Mouse (Mus musculus) T-helper 2 cell (primary cell): ENCODE results near the gene Mast3.

Source experiments
- in situ Hi-C: fragments of 300-600 bp; cut with MboI, MseI; formaldehyde crosslinking; loops from one replicate; pipeline ENCODE4 v1.15.1; 2025; ENCODE audit warnings: high pct_unique_total_duplicates

Mast3 gene

DNA sequence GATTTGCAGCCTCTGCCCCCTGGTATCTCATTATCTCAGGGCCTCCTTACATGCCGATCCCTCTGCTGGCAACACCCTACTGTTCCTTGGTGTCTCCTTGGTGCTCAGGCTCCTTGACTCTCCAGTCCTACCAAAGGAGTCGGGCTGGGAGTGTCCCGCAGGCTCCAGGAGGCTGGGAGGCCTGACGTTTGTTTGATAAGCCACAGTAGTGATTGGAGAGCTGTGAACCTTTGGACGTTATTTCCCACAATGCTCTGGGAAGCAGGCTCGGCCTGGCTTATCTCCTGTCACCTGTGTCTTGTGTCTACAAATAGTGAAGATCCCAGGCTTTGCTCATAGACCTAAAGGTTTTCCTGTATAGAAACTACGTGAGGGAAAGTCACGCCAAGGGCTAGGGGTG is 40.8 kb downstream of the Mast3 start:
- in situ Hi-C loops, result no loop called here

DNA sequence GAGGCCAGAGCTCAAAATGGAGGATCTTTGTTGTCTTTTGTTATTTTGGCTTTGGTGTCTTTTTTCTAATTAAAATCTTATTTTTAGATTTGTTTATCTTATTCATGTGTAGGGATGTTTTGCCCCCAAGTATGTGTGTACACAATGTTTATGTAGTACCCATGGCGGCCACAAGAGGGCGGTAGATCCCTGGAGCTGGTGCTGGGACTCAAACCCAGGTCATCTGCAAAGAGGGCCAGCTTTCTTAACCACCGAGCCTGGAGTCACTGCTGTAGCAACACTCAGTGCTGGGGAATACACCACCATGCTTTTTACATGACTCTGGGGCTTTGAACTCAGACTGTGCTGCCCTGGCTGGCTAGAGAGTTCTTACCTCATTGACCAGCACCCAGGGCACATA is 41.5 kb downstream of the Mast3 start:
- in situ Hi-C loops, result no loop called here

DNA sequence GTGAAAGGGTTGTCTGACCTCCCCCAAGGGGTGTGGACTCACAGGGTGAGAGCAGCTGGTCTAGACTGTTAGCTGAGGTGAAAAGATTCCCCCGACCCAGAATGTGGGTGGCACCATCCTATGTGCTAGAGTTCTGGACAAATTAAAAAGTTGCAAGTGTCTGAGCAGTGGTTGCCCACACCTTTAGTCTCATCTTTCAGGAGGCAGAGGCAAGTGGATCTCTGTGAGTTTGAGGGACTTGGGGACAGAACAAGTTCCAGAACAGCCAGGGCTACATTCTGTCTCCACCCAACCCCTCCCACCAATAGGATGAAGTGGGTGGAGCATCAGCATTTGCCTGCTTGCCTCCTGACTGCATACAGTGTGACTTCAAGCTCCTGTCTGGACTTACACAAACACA is 42.7 kb downstream of the Mast3 start:
- in situ Hi-C loops, result no loop called here

DNA sequence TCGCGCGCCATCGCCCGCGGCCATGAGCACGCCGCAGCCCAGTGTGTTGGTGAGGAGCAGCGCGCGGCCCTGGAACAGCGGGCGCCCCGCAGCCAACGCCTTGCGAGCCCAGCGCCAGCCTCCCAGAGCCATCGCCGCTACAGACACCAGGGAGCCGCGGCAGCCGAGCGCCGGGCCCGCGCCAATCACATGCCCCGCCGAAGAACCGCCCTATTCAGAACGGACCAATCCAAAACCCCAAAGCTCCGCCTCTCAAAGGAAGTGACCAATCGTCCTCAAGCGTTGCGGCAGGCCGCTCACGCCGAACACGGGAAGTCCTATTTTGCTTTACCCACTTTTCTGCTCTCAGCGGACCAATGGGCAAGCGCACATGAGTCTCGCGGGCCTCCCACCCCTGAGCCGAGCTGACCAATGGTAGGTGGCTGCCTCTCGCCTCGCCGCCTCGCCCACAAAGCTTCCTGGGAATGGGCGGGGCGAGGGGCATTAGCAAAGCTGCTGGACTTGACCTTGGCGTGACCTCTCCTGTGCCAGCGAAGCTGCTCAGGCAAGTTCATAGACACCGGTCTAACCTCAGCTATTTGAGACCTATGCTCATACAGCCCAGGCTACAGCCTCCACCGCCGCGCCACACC is 44.0 kb downstream of the Mast3 start, which contains the start of gene Mpv17l2:
Gene Mpv17l2 (minus strand): TSS at position 172 of the 632 bp plus-strand sequence.
- in situ Hi-C loops, result no loop called here

DNA sequence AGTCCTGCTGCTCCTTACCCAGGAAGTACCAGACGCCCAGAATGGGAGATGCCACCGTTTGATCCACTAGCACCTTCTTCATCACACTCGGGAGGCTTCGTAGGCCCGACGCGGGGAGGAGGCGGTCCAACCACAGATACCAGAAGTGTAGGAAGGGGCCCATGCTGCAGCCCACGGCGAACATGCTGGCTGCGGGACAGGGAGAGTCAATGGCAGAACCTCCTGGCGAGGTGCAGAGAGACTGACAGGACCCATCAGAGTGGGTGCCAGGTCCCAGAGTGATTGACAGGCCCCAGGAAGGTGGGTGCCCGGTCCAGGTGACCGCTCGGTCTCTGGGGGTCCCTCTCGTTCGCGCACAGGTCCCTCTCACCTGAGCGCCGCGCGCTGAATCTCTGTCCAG is 44.5 kb downstream of the Mast3 start:
- in situ Hi-C loops, result no loop called here

DNA sequence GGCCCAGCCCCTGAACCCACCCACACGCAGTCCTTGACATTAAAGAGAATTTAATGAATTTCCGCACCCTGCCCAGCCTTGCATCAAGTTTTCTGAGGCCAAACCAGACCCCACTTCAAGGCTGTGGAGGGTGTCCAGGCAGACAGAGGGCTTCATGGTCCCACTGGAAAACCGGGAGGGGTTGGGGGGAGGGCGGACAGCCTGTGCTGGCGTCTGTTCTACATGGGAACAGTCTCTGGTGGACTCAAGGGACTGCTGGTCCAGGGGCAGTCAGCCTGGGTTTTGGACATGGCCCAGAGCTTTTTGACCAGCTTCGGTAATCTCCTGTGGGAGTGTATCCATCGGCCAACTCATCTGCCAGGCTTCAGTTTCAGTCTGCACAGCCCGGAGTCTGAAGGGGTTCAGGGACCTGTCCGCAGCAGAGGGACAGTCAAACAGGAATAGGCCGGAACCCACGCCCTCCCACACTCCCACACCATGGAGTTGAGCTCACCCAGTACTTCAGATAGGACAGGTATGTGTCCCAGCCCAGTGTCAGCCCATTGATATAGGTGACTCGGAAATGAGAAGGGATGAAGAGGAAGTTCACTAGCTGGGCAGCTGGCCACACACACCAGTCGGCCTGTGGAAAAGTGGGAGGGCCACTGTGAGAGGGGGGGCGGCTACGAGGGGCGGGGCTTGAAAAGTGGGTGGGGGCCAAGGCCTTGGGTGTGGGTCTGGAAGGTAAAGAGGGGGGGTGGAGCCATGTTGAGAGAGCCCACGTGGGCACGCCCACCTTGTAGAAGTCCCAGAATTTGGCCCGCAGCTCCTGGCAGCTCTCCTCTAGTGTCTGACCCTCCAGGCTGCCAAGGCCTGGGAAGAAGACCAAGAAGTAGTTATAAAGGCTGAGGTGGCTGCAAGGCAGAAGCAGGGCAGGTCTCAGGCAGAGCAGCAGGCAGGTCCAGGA is 46.0 kb downstream of the Mast3 start:
- in situ Hi-C loops, result loop anchor here (10.0 kb wide), 1 partner anchor 394 kb away; no protein-coding TSS in a partner anchor

DNA sequence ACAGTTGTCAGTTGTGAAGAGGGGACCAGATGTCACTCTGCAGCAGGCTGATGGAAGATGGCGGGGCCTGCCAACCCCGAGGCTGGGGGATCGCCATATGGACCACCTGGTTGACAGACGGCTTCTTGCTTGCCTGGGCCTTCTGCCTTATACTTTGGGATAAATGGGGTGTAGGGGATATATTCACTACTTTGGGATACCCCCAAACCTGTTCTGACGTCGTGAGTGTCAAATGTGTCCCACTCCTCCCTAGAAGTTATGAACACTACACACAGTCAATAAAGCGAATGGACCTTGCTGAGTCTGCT is 46.6 kb downstream of the Mast3 start:
- in situ Hi-C loops, result loop anchor here (10.0 kb wide), 1 partner anchor 393 kb away; no protein-coding TSS in a partner anchor

DNA sequence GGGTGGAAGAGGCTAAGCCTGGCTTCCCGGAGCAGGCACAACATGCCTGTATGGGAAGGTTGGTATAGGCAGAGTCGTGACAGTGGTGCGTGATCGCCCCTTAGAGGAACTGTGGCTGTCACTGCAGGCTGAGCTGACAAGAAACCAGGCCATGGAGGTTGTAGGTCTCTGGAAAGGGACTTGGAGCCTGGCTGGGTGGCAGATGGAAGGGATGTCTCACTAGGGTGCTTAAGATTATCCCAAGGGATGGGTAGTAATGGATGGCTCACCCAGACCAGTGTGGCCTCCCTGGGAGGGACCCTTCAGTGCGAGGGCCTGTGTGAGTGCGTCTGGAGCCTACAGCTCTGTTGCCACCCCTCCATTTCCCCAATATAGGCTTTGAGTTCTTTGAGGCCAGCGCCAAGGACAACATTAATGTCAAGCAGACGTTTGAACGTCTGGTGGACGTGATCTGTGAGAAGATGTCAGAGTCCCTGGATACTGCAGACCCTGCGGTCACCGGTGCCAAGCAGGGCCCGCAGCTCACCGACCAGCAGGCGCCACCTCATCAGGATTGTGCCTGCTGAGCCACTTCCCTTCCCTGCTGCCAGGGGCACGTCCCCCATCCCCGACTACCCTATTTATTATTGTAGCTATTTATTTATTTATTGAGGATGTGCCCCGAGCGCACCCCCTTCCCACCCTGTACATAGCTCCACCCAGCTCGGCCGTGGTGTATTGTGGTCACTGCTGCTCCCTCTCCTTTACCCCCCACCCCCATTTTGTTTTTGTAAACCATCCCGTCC is 47.1 kb downstream of the Mast3 start:
- in situ Hi-C loops, result loop anchor here (10.0 kb wide), 1 partner anchor 393 kb away; no protein-coding TSS in a partner anchor

DNA sequence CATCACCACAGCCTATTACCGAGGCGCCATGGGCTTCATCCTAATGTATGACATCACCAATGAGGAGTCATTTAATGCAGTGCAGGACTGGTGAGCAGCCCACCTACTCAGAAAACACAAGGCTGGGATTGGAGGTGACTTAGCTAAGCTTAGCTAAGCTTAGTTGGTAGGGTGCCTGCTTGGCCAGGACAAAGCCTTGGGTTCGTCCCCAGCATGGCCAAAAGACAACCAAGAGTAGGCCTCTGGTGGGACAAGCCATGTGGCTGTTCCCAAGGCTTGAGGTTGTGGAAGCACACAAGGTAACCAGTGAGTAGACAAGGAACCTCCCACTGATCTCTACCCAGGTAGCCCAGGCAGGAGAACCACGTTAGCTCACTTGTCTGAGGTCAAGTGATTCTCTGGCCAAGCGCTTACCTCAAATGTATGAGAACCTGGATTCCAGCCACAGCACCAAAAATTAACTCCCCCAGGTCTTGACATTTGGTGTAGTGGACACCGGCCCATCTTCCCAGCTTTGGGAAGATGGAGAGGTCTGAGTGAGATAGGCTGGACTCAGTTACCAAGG is 48.3 kb downstream of the Mast3 start:
- in situ Hi-C loops, result loop anchor here (10.0 kb wide), 1 partner anchor 392 kb away; no protein-coding TSS in a partner anchor

DNA sequence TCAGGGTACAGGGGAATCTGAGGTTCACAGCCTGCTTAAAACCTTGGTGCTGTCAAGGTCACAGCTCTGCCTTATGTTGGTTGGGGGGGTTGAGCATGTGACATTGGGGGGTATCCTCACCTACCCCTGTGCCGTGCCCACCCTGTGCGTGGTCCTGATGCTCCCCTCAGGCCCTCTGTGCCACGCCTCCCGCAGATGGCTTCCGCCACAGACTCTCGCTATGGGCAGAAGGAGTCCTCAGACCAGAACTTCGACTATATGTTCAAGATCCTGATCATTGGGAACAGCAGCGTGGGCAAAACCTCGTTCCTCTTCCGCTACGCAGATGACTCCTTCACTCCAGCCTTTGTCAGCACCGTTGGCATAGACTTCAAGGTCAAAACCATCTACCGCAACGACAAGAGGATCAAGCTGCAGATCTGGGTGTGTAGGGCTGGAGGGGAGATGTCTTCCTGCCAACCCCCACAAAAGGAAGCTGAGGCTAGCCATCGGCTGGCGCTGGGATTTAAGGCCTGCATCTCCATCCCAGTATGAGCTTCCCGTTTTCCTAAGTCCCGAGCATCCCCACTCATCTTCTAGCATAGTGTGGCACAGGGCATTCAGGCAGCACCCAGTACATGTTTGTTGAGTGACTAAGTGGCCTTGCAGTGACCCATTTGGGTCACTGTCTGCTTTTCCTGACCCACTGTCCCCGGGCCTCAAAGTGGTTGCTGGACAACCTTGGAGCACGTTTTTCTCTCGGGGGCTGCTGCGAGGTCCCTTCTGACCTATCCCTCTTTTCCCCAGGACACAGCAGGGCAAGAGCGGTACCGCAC is 49.0 kb downstream of the Mast3 start:
- in situ Hi-C loops, result loop anchor here (10.0 kb wide), 1 partner anchor 391 kb away; no protein-coding TSS in a partner anchor

DNA sequence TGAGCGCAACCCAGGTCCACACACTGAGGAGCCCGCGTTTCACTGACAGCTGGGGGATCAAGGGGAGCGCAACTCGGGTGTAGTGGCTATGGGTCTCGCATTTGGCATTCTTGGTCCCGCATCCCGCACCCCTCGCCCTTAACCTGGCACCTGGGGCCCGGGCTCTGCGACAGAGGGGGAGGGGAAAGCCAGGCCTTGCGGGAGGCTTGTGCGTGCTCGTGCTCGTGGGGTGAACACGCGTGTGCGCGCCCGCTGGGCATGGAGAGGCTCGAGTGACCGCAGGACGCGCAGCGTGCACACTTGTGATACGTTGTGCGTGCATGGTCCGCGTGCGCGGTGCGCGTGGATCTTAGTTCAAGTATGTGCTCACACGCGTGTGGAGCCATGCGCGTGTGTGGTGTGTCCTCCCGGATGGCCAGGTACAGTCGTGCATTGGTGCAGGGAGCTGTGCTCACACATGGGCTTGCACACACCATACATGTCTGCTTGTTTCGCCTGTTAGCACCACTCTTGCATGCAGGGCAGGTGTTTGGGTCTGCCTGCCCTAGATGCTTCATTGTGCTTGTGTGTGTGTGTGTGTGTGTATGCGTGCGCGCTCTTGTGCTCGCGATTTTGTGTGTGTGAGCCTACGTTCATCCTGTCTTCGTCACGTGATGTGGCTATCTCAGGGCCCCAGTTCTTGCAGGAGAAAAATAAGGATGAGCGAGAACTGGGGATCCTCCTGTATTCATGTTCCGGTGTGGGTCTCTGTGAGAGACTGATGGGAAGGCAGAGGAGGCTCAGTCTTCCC is 49.8 kb downstream of the Mast3 start:
- in situ Hi-C loops, result loop anchor here (10.0 kb wide), 1 partner anchor 390 kb away; no protein-coding TSS in a partner anchor

DNA sequence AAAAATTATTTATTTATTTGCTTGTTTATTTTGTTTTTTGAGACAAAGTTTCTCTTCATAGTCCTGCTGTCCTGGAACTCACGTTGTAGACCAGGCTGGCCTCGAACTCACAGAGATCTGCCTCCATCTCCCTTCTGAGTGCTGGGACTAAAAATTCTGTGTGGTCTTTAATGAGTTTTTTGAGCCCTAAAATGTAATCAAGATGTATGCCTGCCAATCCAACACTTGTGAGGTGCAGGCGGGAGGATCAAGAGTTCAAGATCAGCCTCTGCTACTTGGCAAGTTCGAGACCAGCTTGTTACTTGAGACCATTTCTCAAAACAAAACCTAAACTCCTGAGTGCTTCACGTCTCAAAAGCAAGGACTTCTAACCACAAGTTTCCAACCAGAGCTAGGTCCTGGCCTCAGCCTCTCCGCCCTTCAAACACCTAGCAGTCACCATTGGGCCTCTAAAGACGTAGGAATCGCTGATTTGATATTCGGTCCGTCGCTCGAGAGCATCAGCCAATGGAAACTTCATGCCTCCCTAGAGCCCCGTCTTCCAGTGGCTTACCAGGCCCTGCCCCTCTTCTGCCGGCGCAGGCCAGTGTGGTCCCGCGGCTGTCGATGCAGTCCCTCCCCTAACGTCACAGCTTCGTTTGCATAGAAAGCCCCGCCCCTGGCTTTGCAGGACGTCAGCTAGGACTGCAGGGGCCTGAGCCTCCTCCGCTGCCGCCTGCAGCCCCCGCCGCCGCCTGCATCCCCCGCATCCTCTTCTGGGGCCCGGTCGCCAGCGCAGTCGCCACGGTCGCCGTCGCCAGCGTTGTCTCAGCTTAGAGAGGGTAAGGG is 50.6 kb downstream of the Mast3 start, which contains the start of gene Rab3a:
Gene Rab3a (plus strand): TSS at position 637 of the 828 bp plus-strand sequence.
- in situ Hi-C loops, result loop anchor here (10.0 kb wide), 1 partner anchor 389 kb away; no protein-coding TSS in a partner anchor

DNA sequence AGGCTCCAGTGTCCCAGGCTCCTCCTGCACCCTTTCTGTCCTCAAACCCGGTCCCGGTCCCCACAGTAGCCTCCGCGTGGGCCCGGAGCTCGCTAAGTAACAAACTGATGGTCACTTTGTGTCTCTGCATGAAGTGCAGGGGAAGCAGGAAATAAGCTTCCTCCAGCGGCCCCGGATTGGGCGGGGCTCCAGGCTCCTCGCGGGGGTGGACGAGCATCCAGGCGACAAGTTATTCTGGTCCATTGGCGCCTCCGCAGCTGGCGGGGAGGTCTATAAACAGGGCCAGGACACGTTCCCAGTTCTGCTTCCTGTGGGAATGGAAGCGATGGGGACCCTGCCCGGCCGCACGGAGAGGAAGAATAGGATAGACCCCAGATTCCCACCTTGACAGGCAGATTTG is 51.7 kb downstream of the Mast3 start:
- in situ Hi-C loops, result loop anchor here (10.0 kb wide), 1 partner anchor 388 kb away; no protein-coding TSS in a partner anchor

DNA sequence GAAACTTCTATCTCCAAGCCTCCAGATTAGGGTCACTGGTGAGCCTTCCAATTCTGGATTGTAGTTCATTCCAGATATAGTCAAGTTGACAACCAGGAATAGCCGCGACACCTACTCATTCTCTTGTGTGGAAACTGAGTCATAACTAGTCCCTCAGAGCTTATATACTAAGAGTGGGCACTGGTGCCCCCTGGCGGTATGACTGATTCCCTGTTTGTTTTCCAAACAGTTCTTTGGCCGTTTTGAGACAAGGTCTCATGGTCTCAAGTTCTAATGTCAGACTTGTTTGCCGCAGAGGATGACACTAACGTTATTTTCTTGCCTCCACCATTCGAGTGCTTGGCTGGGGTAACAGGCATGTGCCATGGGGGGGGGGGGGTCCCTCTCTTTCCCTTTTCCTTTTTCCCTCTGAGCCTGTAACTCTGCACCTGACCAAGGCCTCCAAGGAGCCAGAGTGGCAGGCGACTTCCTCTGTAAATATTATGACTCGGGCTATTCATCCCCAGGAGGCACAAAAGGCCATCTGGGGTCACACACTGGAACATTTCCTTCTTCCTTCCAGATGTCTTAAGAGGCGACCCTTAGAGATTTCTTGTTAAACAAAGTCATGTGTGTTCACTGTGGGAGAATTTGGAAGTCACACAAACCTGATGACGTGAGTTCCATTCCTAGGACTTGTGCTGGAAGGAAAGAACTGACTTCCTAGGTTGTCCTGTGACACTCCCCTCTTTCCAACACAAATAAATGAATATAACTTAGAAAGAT is 52.7 kb downstream of the Mast3 start:
- in situ Hi-C loops, result loop anchor here (10.0 kb wide), 1 partner anchor 387 kb away; no protein-coding TSS in a partner anchor

DNA sequence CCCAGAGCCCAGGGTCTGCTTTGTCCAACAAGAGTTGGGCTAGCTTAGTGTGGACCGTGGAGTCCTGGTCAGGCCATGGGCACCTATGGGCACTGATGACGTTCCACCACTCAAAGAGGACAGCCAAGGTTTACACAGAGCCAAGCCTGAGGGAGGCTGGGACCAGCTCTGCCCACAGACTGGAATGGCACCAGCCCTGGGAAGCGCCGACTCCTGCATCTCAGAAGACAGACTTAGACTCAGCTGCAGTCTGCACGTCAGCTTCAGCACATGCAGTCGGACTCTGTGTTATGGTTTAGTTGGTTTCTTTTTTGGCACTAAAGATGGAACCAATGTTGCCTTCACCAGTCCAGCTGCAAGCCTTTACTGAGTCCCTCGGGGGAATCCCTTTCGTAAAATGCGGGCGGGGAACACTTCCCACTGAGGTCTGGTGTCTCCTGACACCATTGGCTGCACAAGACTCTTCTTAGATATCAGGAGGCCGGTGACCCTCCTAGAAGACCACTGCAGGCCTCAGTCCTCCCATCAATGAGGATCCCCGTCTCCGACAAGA is 54.6 kb downstream of the Mast3 start:
- in situ Hi-C loops, result loop anchor here (10.0 kb wide), 1 partner anchor 385 kb away; no protein-coding TSS in a partner anchor

DNA sequence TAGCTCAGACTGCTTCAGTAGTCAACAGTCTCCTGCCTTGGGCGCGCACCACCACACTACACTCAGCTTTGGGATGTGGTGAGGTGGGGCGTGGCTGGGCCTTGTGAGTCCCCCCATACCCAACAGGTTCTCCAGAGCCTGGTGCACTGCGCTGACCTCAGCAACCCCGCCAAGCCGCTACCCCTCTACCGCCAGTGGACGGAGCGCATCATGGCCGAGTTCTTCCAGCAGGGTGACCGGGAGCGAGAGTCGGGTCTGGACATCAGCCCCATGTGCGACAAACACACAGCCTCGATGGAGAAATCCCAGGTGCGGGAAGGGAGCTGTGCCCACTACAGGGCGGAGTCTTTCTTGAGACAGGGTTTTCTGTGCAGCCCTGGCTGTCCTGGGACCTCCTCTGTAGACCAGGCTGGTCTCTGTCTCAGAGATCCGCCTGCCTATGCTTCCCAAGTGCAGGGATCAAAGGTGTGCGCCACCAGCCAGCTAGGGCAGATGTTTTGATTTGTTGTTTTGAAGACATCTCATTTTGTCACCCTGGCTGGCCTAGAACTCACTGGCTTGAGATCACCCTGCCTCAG is 55.7 kb downstream of the Mast3 start:
- in situ Hi-C loops, result loop anchor here (5.0 kb wide), 1 partner anchor 37 kb away; no protein-coding TSS in a partner anchor
